Mouse (Mus musculus) neural tube, embryonic 15.5 days (tissue): ENCODE results near the gene BC052040. TPM values are rescaled to one million over a fixed set of nuclear protein-coding genes. Genes with fewer than 3 reads are reported as not detected.

Experiments
- ATAC-seq: fragments of 200-750 bp; cut with Nextera tagmentation; 2 replicates; pipeline ENCODE4 v1.8.0; 2017; ENCODE audit warnings: mild to moderate bottlenecking, moderate TSS enrichment, moderate library complexity; ENCODE audit not compliant: low FRiP score
- H3K27ac ChIP-seq: fragments of 300-500 bp; sonication (generic); replicated peaks from 2 replicates; pipeline ENCODE4 v1.5.1; 2015; ENCODE audit warnings: mild to moderate bottlenecking, inconsistent platforms
- H3K27me3 ChIP-seq: fragments of 300-500 bp; sonication (generic); replicated peaks from 2 replicates; pipeline ENCODE4 v1.6.1; 2015; ENCODE audit warnings: inconsistent platforms
- H3K36me3 ChIP-seq: fragments of 300-500 bp; sonication (generic); 2 replicates; pipeline ENCODE4 v1.6.1; 2015; ENCODE audit warnings: inconsistent platforms
- H3K4me1 ChIP-seq: fragments of 300-500 bp; sonication (generic); 2 replicates; pipeline ENCODE4 v1.6.1; 2015; ENCODE audit warnings: inconsistent platforms
- H3K4me2 ChIP-seq: fragments of 300-500 bp; sonication (generic); 2 replicates; pipeline ENCODE4 v1.6.1; 2015; ENCODE audit warnings: inconsistent platforms, mild to moderate bottlenecking, moderate library complexity
- H3K4me3 ChIP-seq: fragments of 300-500 bp; sonication (generic); replicated peaks from 2 replicates; pipeline ENCODE4 v1.5.1; 2015; ENCODE audit warnings: mild to moderate bottlenecking, inconsistent platforms
- H3K9ac ChIP-seq: fragments of 300-500 bp; sonication (generic); replicated peaks from 2 replicates; pipeline ENCODE4 v1.6.1; 2015; ENCODE audit warnings: mild to moderate bottlenecking, inconsistent platforms
- H3K9me3 ChIP-seq: fragments of 300-500 bp; sonication (generic); replicated peaks from 2 replicates; pipeline ENCODE4 v1.6.1; 2016; ENCODE audit warnings: inconsistent platforms
- WGBS: fragments of 180-500 bp; shearing (Covaris S2); methylation state at CpG from one replicate; pipeline ENCODE4 v1.1.7; 2015; ENCODE audit warnings: mixed read lengths; 5-methylcytosine and 5-hydroxymethylcytosine counted together
- polyA plus RNA-seq: library from polyadenylated mRNA; unstranded; fragments of >200 nt; fragmentation: Nextera tagmentation; extraction: Ambion mirVana; gene quantifications from 2 replicates; pipeline ENCODE4 v1.2.1, GENCODE M21; 2015

The BC052040 gene
- polyA plus RNA-seq, result 14.5 and 16.9 TPM in 2 replicates

DNA sequence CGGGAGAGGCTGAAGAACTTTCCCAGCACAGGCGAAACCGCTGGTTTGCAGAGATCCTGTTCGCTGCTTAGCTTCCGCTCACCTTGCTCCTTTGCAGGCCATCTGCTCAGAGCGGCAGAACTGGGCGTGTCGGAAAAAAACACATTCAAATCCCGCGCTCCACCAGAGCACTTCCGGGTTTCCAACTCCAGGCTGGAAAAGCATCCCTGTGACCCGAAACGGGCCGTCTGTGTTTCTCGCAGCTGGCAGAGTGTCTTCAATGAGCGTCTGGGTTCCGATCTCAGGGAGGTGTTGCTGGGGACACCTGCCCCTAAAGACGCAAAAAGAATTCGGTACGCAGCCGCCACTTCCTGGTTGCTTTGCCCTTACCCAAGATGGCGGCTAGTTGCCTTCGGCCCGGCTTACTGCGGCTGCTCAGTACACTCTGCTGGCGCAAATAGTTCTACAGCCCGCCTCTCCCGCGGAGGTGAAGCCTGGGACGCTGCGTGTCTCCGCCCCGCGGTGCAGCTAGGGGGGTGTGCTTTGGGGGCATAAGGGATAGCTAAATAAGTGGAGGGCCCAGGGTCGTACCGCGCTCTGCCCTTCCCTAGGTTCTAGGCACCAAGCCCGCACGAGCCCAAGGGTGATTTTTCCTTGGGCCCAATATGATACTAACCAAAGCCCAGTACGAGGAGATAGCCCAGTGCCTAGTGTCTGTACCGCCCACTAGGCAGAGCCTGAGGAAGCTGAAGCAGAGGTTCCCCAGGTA lies at the start of gene BC052040:
TSS of gene BC052040 (plus strand) at position 476 of the 748 bp plus-strand sequence.
- Histone ChIP-seq H3K27ac (peak within 1 kb of the TSS; percentile 76), H3K4me1 (peaks cover 12% of the 10 kb centered on the region), H3K4me2 (peak within 1 kb of the TSS; percentile 69), H3K27me3 (no peaks in the 10 kb centered on the region), H3K4me3 (peak within 1 kb of the TSS; percentile 61), H3K9me3 (no peaks in the 10 kb centered on the region), H3K9ac (peak within 1 kb of the TSS; percentile 64), H3K36me3 (no peaks in the 10 kb centered on the region)
- peak; percentile 98 for ATAC-seq
- under 1% methylated on average over 41 of the region's 41 CpGs for WGBS

DNA sequence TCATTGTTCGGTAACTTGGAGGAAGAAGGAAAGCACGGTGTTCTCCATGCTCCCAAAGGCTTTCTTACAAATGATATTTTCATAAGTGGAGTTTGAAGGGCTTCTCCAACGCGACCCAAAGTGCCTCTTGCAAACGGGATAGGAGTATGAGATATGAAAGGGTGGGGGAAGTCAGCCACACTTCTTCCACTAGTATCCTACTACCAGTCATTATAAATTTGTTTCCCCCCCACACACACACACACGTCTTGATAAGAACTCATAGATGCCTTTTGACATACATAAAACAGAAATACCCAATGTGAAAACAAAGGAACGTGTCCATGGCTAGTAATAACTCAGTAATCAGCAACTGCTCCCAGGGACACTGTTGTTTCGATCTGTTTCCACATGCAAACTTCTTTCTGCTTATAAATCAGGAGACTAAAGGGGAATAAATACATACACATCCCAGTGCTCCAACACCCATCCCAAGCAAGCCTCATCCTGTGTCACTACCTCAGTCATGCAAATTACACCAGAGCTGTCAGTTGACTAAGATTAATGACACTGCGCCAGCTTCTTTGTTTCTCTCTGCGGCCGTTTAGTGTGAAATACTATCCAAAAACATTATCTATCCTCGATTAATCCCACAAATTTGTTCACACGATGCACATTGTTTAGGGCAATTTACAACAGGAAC lies 43.4 kb upstream of the BC052040 start:
- no peak overlapping the region for H3K9ac ChIP-seq
- H3K27me3 ChIP-seq, result no peaks in the 10 kb centered on the region; the same call in 1 of the 2 replicates
- peak overlapping the region; percentile 13; the same call in 1 of the 2 replicates for H3K4me2 ChIP-seq
- peak; percentile 74 for ATAC-seq
- no peaks in the 10 kb centered on the region for H3K9me3 ChIP-seq
- H3K4me3 ChIP-seq, result no peak overlapping the region
- 20% methylated on average over 13 of the region's 13 CpGs for WGBS
- H3K27ac ChIP-seq, result no peak overlapping the region
- H3K36me3 ChIP-seq, result no peaks in the 10 kb centered on the region
- peaks cover 12% of the 10 kb centered on the region for H3K4me1 ChIP-seq

DNA sequence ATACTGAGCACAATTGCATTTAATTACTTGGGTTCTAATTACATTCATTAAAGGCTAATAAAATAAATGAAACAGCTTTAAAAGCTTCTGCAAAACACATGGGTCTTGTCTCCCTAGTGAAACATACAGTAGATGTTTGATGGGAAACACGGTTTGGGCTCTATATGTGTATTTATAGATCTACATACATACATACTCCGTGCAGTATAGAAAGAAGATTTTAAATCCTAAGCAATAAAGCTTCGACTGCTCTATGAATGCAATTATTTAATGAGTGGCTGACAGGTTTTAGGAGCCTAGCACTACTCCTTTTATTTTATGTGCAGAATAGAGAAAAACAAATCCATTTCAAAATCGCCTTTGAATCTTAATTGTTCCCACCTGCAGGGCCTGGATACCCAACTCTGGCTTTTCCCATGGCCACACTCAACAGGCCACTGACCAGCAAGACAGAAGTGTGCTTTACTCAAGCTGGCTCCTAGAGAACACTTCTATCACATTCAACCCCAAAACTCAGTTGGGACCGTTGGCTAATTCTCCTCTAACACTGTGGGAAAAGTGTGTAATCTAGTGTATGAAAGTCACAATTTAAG lies 42.7 kb upstream of the BC052040 start:
- H3K4me3 ChIP-seq, result no peak overlapping the region
- no peak overlapping the region for H3K4me2 ChIP-seq
- ATAC-seq, result no peak; the same call in 1 of the 2 replicates
- H3K4me1 ChIP-seq, result peaks cover 12% of the 10 kb centered on the region
- H3K36me3 ChIP-seq, result no peaks in the 10 kb centered on the region
- no peak overlapping the region for H3K27ac ChIP-seq
- WGBS, result 21% methylated on average over 5 of the region's 5 CpGs
- H3K9ac ChIP-seq, result no peak overlapping the region
- H3K27me3 ChIP-seq, result no peaks in the 10 kb centered on the region; the same call in 1 of the 2 replicates
- H3K9me3 ChIP-seq, result no peaks in the 10 kb centered on the region

DNA sequence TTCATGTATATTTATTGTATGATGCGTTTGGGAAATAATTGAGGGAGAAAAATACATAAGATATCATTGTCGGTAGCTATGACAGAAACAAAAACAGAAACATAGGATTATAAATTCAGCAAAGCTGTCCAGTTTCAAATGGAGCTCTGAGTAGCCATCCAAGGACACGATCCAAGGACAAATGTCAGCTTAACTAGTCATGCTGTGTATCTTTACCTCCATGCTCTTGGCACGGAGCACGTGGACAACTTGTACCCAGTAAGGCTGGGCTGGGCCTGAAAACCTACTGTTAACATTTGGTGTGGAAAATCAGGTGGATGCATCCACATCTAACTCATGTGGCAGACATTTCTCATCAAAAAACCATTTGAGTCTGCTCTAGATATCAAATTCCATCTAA lies 41.8 kb upstream of the BC052040 start:
- H3K27me3 ChIP-seq, result no peaks in the 10 kb centered on the region; the same call in 1 of the 2 replicates
- H3K4me1 ChIP-seq, result peaks cover 12% of the 10 kb centered on the region
- 93% methylated on average over 5 of the region's 5 CpGs for WGBS
- no peaks in the 10 kb centered on the region for H3K9me3 ChIP-seq
- H3K27ac ChIP-seq, result no peak overlapping the region
- no peak overlapping the region for H3K4me3 ChIP-seq
- H3K4me2 ChIP-seq, result no peak overlapping the region
- H3K36me3 ChIP-seq, result no peaks in the 10 kb centered on the region
- ATAC-seq, result no peak
- no peak overlapping the region for H3K9ac ChIP-seq

DNA sequence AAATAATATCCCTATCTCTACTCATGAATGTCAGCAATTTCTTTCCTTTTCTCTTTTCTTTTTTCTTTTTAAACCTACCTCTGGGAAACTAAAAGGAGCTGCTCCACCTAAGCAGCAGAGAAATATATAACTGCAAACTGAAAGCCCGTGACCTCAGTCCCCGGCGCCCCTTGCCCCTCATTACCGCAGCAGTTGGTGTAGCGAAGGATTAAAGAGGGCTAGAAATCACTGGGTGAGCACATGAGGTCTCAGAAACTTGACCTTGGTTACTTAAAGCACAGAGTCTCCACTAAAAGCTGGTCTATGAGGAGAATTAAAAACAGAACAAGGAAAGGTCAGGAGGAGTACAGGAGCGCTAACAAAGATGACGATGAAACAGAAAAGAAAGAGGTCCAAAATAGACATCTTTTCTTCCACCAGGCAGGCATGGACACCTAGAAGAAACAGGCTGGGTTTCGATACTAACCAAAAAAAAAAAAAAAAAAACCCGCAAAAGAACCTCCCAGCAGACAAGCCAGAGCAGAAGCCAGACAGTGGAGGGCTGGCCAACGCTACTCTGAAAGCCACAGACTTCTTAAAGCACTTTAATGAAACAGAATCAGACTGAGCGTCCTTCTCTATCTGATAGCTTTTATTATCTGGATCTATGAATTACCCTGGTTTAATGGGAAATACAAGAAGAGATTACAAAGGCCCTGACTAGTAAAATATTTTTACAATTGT lies 39.0 kb upstream of the BC052040 start:
- WGBS, result 51% methylated on average over 11 of the region's 11 CpGs
- H3K27ac ChIP-seq, result no peak overlapping the region
- H3K4me1 ChIP-seq, result peaks cover 12% of the 10 kb centered on the region
- no peak overlapping the region for H3K4me2 ChIP-seq
- H3K9ac ChIP-seq, result no peak overlapping the region
- peaks cover 3% of the 10 kb centered on the region; the same call in 1 of the 2 replicates for H3K27me3 ChIP-seq
- H3K36me3 ChIP-seq, result no peaks in the 10 kb centered on the region
- ATAC-seq, result no peak
- no peaks in the 10 kb centered on the region for H3K9me3 ChIP-seq
- H3K4me3 ChIP-seq, result no peak overlapping the region

DNA sequence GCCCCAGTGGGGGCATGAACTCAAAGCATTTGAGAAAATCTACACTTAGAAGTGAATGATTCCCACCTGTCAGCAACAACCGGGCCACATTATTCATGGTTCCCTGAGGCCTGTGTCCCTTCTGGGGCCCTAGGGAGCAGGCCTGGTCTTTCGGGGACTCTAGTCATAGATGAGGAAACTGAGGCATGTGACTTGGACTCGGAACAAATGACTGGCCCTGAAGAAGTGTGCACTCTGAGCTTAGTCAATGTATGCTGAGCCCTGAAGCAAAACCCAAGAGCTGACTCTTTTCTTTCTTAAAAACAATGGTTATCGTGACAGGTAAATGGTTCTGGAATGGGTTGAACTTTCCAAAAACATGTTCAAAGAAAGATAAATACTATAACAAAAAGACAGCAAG lies 38.3 kb upstream of the BC052040 start:
- 67% methylated on average over 4 of the region's 4 CpGs for WGBS
- Histone ChIP-seq H3K27me3 (peaks cover 3% of the 10 kb centered on the region; the same call in 1 of the 2 replicates), H3K27ac (no peak overlapping the region), H3K9me3 (no peaks in the 10 kb centered on the region), H3K4me2 (no peak overlapping the region), H3K9ac (no peak overlapping the region), H3K4me3 (no peak overlapping the region), H3K36me3 (no peaks in the 10 kb centered on the region), H3K4me1 (peaks cover 5% of the 10 kb centered on the region)
- no peak for ATAC-seq

DNA sequence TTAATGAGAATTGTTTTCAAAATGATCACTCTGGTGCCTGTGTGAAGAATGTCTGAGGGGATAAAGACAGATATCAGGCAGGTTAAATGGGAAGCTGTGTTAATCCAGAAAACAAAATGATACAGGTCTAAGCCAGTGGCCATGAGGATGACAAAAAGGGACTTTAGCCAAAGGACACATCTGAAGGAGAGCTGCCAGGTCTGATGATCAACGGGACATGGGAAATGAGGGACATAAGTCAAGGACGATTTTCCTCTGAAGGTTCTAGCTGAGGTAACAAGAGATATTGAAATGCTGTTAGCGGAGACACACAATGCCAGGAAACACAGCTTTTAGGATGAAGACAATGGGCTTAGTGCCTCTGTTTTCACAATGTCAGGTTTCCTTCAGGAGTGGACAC lies 29.6 kb upstream of the BC052040 start:
- no peaks in the 10 kb centered on the region for H3K4me1 ChIP-seq
- H3K4me2 ChIP-seq, result no peak overlapping the region
- no peaks in the 10 kb centered on the region for H3K36me3 ChIP-seq
- 0 out of 2 replicates have a peak, but pooled peaks cover 3% of the 10 kb centered on the region for H3K27me3 ChIP-seq
- no peaks in the 10 kb centered on the region for H3K9me3 ChIP-seq
- ATAC-seq, result no peak
- no peak overlapping the region for H3K27ac ChIP-seq
- WGBS, result 83% methylated on average over 3 of the region's 3 CpGs
- H3K9ac ChIP-seq, result no peak overlapping the region
- H3K4me3 ChIP-seq, result no peak overlapping the region

DNA sequence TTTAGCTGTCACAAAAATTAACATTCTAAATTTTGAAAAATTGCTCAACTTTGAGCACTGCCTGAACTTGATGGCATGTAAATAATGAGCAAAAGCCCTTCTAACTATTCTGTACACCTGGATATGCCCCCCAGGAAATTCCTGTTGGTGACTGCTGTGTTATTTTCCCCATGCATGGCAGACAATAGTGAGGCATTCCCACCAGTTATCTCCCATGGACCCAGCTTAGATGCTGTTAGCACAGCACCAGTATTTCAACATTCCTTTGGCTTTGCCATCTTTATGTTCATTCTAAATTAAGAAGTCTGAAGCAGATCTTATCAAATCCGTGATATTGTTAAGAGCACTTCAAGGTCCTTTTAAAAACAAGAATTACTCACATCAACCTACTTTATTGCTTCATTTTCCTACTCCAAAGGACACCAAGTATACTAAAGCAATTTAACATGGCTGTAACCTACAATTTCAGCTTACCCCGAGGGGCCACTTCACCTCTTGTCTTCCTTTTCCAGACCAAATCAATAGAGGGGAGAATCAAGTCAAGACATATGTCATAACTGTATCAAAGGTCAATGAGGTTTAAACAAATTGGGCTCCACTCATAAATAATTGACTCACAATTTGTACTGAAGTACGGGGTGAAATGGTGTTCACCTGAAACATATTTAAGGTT lies 19.2 kb upstream of the BC052040 start:
- no peak overlapping the region for H3K9ac ChIP-seq
- WGBS, result 70% methylated on average over 3 of the region's 3 CpGs
- ATAC-seq, result no peak
- no peaks in the 10 kb centered on the region for H3K4me1 ChIP-seq
- H3K27me3 ChIP-seq, result no peaks in the 10 kb centered on the region
- H3K27ac ChIP-seq, result no peak overlapping the region
- no peaks in the 10 kb centered on the region for H3K9me3 ChIP-seq
- no peak overlapping the region for H3K4me3 ChIP-seq
- no peak overlapping the region for H3K4me2 ChIP-seq
- no peaks in the 10 kb centered on the region for H3K36me3 ChIP-seq

DNA sequence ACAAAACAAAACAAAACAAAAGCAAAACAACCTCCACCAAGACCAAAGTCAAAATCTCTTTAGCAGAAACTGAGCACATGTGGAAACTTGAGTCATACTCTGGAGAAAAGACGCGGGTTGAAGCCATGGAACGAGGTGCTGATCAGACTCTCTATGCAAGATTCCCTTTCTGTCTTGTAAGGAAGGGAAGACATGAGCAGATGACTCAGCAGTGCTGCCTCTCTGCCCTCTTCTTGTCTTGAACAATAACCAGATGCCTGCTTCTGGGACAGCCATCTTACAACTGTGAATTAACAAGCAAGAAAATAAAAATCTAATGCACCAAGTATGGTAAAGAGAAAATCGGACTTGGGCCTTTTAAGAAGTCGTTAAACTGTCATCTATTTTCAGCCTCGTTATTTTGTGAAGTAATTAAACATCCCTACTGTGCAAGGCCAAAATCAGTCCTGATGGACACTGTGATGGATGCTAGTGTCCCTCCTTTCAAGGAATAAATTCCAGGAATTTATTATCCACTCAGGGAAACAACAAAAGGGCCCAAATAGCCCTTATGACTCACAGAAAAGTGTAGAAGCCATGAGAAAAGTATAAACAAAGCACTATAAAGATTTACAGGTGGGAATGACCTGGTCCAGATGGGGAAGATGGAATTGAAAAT lies 18.0 kb upstream of the BC052040 start:
- Histone ChIP-seq H3K9me3 (no peaks in the 10 kb centered on the region), H3K4me2 (no peak overlapping the region), H3K4me1 (no peaks in the 10 kb centered on the region), H3K4me3 (no peak overlapping the region), H3K27ac (no peak overlapping the region), H3K9ac (no peak overlapping the region), H3K27me3 (no peaks in the 10 kb centered on the region), H3K36me3 (no peaks in the 10 kb centered on the region)
- 64% methylated on average over 6 of the region's 6 CpGs for WGBS
- no peak for ATAC-seq

DNA sequence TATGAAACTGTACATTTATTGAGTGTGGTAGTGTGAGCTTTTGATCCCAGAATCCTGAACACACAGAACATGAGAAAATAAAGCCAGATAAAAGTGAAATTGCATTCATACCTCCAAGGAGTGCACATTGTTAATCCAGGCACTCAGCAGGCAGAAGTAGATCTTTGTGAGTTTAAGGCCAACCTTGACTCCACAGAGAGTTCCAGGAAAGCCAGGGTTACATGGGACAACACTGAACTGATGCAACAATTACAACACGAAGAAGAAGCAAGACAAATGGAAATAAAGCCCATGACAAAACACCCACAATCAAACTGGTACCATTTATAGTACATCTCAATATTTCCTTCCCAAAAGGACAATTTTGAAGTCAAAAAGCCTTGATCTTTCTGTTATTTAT lies 9.5 kb upstream of the BC052040 start:
- no peaks in the 10 kb centered on the region for H3K9me3 ChIP-seq
- no peak overlapping the region for H3K9ac ChIP-seq
- no peaks in the 10 kb centered on the region for H3K27me3 ChIP-seq
- no peak overlapping the region for H3K4me3 ChIP-seq
- no peak overlapping the region for H3K4me2 ChIP-seq
- H3K36me3 ChIP-seq, result no peaks in the 10 kb centered on the region
- no peak overlapping the region for H3K27ac ChIP-seq
- no peak for ATAC-seq
- H3K4me1 ChIP-seq, result no peaks in the 10 kb centered on the region
- WGBS, result 90% methylated on average over 1 of the region's 1 CpGs
